Mouse (Mus musculus): ENCODE data around the gene Pik3ip1. TPM values are rescaled to one million over a fixed set of nuclear protein-coding genes. Genes with fewer than 3 reads are reported as not detected.

Pik3ip1 gene
- polyA plus RNA-seq, 1 experiment from 2014 or later, result 14.8 TPM

DNA sequence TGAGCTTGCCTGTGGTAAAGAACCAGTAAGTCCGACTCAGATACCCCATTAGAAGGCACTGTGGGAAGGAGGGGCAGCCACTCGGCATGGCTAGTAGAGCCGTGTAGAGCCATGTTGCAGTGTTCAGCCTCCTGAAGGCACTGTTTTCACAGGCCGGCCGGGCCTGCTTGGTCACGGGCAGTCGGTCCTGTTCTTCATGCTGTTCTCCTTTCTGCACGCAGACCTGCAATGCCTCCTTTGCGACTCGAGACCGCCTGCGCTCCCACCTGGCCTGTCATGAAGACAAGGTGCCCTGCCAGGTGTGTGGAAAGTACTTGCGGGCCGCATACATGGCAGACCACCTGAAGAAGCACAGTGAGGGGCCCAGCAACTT is 31.4 kb upstream of the Pik3ip1 start:
- no peak overlapping the region for H3K4me3 ChIP-seq (replicated peaks; ENCODE audit: low read depth, low read length)
- H3K4me2 ChIP-seq (ENCODE audit: low read length), result no peak overlapping the region
- H3K27me3 ChIP-seq (ENCODE audit: insufficient read depth, low read length), result no peaks in the 10 kb centered on the region
- H3K9ac ChIP-seq (ENCODE audit: low read depth, low read length), result no peak overlapping the region
- H3K27ac ChIP-seq, result no peak overlapping the region
- peaks cover 81% of the 10 kb centered on the region for H3K36me3 ChIP-seq (ENCODE audit: insufficient read depth, low read length)
- 87% methylated on average over 14 of the region's 14 CpGs for WGBS
- no peak for DNase-seq (ENCODE audit: low spot score)
- no peak for ATAC-seq (replicated peaks; ENCODE audit: low FRiP score, low read depth)
- TF ChIP-seq CTCF (IDR thresholded peaks at IDR 0.05; ENCODE audit: low read depth), result no peak
- H3K4me1 ChIP-seq (replicated peaks; ENCODE audit: insufficient read depth, low read length), result peaks cover 9% of the 10 kb centered on the region
- no peaks in the 10 kb centered on the region for H3K9me3 ChIP-seq (replicated peaks; ENCODE audit: low read length)

- no peak for TF ChIP-seq CTCF (IDR thresholded peaks at IDR 0.05; ENCODE audit: low read depth)
- 88% methylated on average over 5 of the region's 5 CpGs for WGBS
- H3K9me3 ChIP-seq (replicated peaks; ENCODE audit: low read length), result no peaks in the 10 kb centered on the region
- H3K27me3 ChIP-seq (ENCODE audit: insufficient read depth, low read length), result no peaks in the 10 kb centered on the region
- no peak overlapping the region for H3K4me3 ChIP-seq (replicated peaks; ENCODE audit: low read depth, low read length)
- DNase-seq (ENCODE audit: low spot score), result no peak
- peaks cover 73% of the 10 kb centered on the region for H3K36me3 ChIP-seq (ENCODE audit: insufficient read depth, low read length)
- no peak for ATAC-seq (replicated peaks; ENCODE audit: low FRiP score, low read depth)
- no peaks in the 10 kb centered on the region; the same call in 1 of the 2 replicates for H3K4me1 ChIP-seq (replicated peaks; ENCODE audit: insufficient read depth, low read length)
- H3K9ac ChIP-seq (ENCODE audit: low read depth, low read length), result no peak overlapping the region
- no peak overlapping the region for H3K27ac ChIP-seq
- H3K4me2 ChIP-seq (ENCODE audit: low read length), result no peak overlapping the region
Measured at GRCm38 (mm10) chr11:3301075-3301474, 29.1 kb upstream of the Pik3ip1 start.

GRCm38 (mm10) chr11:3302385-3302784 is 27.8 kb upstream of the Pik3ip1 start:
- Histone ChIP-seq H3K4me3 (replicated peaks; ENCODE audit: low read depth, low read length) (no peak overlapping the region), H3K27me3 (ENCODE audit: insufficient read depth, low read length) (no peaks in the 10 kb centered on the region), H3K4me1 (replicated peaks; ENCODE audit: insufficient read depth, low read length) (no peaks in the 10 kb centered on the region; the same call in 1 of the 2 replicates), H3K9ac (ENCODE audit: low read depth, low read length) (no peak overlapping the region), H3K36me3 (ENCODE audit: insufficient read depth, low read length) (peaks cover 74% of the 10 kb centered on the region), H3K9me3 (replicated peaks; ENCODE audit: low read length) (no peaks in the 10 kb centered on the region), H3K27ac (peak overlapping the region; percentile 54; the same call in 1 of the 2 replicates), H3K4me2 (ENCODE audit: low read length) (no peak overlapping the region)
- TF ChIP-seq CTCF (IDR thresholded peaks at IDR 0.05; ENCODE audit: low read depth), result no peak
- ATAC-seq (replicated peaks; ENCODE audit: low FRiP score, low read depth), result no peak
- 94% methylated on average over 4 of the region's 4 CpGs for WGBS
- no peak for DNase-seq (ENCODE audit: low spot score)

DNA sequence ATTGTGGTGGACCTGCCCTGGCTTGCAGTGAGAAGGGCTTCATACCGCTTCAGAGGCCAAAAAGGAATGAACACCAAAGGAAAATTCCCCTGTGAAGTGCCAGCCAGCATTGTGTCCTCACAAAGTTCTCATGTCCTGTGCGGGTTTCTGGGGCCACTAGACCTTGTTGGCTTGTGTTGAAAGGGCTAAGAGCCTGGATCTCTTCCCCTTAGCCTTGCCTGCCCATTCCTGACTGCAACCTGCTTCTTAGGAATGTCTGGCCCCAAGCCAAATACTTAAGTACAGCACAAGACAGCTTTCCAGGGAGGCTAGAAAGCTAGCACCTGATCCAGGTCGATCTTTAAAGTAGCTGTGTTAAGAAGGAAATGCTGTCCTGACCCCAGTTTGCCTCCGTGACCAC is 27.4 kb upstream of the Pik3ip1 start:
- H3K36me3 ChIP-seq (ENCODE audit: insufficient read depth, low read length), result peaks cover 75% of the 10 kb centered on the region
- DNase-seq (ENCODE audit: low spot score) (peak; percentile 57), ATAC-seq (replicated peaks; ENCODE audit: low FRiP score, low read depth) (peak; percentile 45; the same call in 1 of the 2 replicates)
- H3K9ac ChIP-seq (ENCODE audit: low read depth, low read length), result no peak overlapping the region
- no peaks in the 10 kb centered on the region for H3K27me3 ChIP-seq (ENCODE audit: insufficient read depth, low read length)
- WGBS, result 68% methylated on average over 4 of the region's 4 CpGs
- no peaks in the 10 kb centered on the region for H3K4me1 ChIP-seq (replicated peaks; ENCODE audit: insufficient read depth, low read length)
- H3K4me3 ChIP-seq (replicated peaks; ENCODE audit: low read depth, low read length), result no peak overlapping the region
- H3K27ac ChIP-seq, result peak overlapping the region; percentile 54; the same call in 1 of the 2 replicates
- no peaks in the 10 kb centered on the region for H3K9me3 ChIP-seq (replicated peaks; ENCODE audit: low read length)
- TF ChIP-seq CTCF (IDR thresholded peaks at IDR 0.05; ENCODE audit: low read depth), result no peak
- no peak overlapping the region for H3K4me2 ChIP-seq (ENCODE audit: low read length)

DNA sequence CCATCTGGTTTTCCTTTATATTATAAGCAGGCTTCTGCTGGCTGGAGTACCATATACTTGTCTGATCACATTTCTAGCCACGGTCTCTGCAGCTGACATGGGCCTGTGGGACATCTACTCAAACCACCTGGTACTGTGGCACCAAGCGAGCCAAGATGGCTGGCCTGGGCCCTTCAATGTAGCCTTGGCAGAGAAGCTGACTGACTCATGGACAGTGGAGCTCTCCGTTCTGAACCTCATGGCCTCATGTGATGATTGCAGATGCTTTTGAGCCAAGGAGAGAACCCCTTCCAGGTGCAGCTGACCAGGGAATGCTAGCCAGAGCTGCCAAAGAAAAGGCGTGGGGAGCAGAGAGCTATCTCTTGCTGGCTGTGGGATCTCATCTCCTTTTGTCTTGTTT is 24.4 kb upstream of the Pik3ip1 start:
- WGBS, result 92% methylated on average over 4 of the region's 4 CpGs
- DNase-seq (ENCODE audit: low spot score) (no peak), ATAC-seq (replicated peaks; ENCODE audit: low FRiP score, low read depth) (no peak)
- H3K9me3 ChIP-seq (replicated peaks; ENCODE audit: low read length), result no peaks in the 10 kb centered on the region
- no peak for TF ChIP-seq CTCF (IDR thresholded peaks at IDR 0.05; ENCODE audit: low read depth)
- H3K27me3 ChIP-seq (ENCODE audit: insufficient read depth, low read length), result no peaks in the 10 kb centered on the region
- no peak overlapping the region for H3K9ac ChIP-seq (ENCODE audit: low read depth, low read length)
- H3K4me1 ChIP-seq (replicated peaks; ENCODE audit: insufficient read depth, low read length), result no peaks in the 10 kb centered on the region
- H3K4me2 ChIP-seq (ENCODE audit: low read length), result no peak overlapping the region
- H3K27ac ChIP-seq, result no peak overlapping the region
- H3K36me3 ChIP-seq (ENCODE audit: insufficient read depth, low read length), result peaks cover 80% of the 10 kb centered on the region
- H3K4me3 ChIP-seq (replicated peaks; ENCODE audit: low read depth, low read length), result no peak overlapping the region

DNA sequence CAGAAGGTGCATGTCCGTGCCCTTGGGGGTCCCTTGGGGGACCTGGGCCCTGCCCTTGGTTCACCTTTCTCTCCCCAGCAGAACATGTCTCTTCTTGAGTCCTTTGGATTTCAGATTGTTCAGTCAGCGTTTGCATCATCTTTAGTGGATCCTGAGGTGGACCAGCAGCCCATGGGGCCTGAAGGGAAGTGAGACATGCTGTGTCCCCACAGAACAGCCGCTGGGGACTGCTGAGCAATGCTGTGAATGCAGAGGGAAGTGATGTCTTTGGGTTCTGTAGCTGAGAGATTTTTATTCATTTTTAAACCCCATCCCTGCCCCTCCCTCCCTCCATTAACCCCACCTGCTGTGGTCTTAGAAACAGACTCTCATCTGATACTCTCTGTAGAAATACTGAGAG is 22.3 kb upstream of the Pik3ip1 start:
- no peak for TF ChIP-seq CTCF (IDR thresholded peaks at IDR 0.05; ENCODE audit: low read depth)
- no peak overlapping the region for H3K4me2 ChIP-seq (ENCODE audit: low read length)

GRCm38 (mm10) chr11:3309884-3310283 is 20.3 kb upstream of the Pik3ip1 start:
- H3K36me3 ChIP-seq (ENCODE audit: insufficient read depth, low read length), result peaks cover 59% of the 10 kb centered on the region
- H3K27me3 ChIP-seq (ENCODE audit: insufficient read depth, low read length), result no peaks in the 10 kb centered on the region
- DNase-seq (ENCODE audit: low spot score), result no peak
- H3K9me3 ChIP-seq (replicated peaks; ENCODE audit: low read length), result no peaks in the 10 kb centered on the region
- no peak for TF ChIP-seq CTCF (IDR thresholded peaks at IDR 0.05; ENCODE audit: low read depth)
- H3K9ac ChIP-seq (ENCODE audit: low read depth, low read length), result no peak overlapping the region
- 91% methylated on average over 4 of the region's 4 CpGs for WGBS
- no peak overlapping the region for H3K27ac ChIP-seq
- H3K4me1 ChIP-seq (replicated peaks; ENCODE audit: insufficient read depth, low read length), result no peaks in the 10 kb centered on the region
- ATAC-seq (replicated peaks; ENCODE audit: low FRiP score, low read depth), result no peak
- no peak overlapping the region for H3K4me3 ChIP-seq (replicated peaks; ENCODE audit: low read depth, low read length)
- no peak overlapping the region for H3K4me2 ChIP-seq (ENCODE audit: low read length)

More for the DNA sequence above, 22.3 kb upstream of the Pik3ip1 start:
- Histone ChIP-seq H3K9me3 (replicated peaks; ENCODE audit: low read length) (no peaks in the 10 kb centered on the region), H3K36me3 (ENCODE audit: insufficient read depth, low read length) (peaks cover 67% of the 10 kb centered on the region), H3K9ac (ENCODE audit: low read depth, low read length) (no peak overlapping the region), H3K4me3 (replicated peaks; ENCODE audit: low read depth, low read length) (no peak overlapping the region), H3K4me1 (replicated peaks; ENCODE audit: insufficient read depth, low read length) (no peaks in the 10 kb centered on the region), H3K27me3 (ENCODE audit: insufficient read depth, low read length) (no peaks in the 10 kb centered on the region), H3K27ac (no peak overlapping the region)
- ATAC-seq (replicated peaks; ENCODE audit: low FRiP score, low read depth) (no peak), DNase-seq (ENCODE audit: low spot score) (no peak)
- 88% methylated on average over 3 of the region's 3 CpGs for WGBS
